Mouse (Mus musculus) CH12.LX (cell line): ENCODE results near the gene Lmbrd2. TPM values are rescaled to one million over a fixed set of nuclear protein-coding genes. Genes with fewer than 3 reads are reported as not detected.

Source experiments
- DNase-seq: peaks from one replicate; pipeline ENCODE4 v3.0.0-alpha.2; 2013; ENCODE audit errors: extremely low read depth
- H3K27ac ChIP-seq: 2 replicates; pipeline ENCODE4 v1.5.1; 2012; ENCODE audit warnings: low read depth, mild to moderate bottlenecking, control low read depth, moderate library complexity; ENCODE audit not compliant: insufficient read depth
- H3K27me3 ChIP-seq: replicated peaks from 2 replicates; pipeline ENCODE3; 2012; ENCODE audit warnings: inconsistent platforms
- H3K36me3 ChIP-seq, 2 experiments: replicated peaks in 1 of 2; 2 replicates each; pipeline versions ENCODE3 to v1.6.1; 2012; ENCODE audit warnings: inconsistent platforms in 1 of 2, low read length in 1 of 2, mild to moderate bottlenecking in 1 of 2, mixed read lengths in 1 of 2, moderate library complexity in 1 of 2; ENCODE audit not compliant: control insufficient read depth in 1 of 2, insufficient read depth in 1 of 2
- H3K4me1 ChIP-seq, 2 experiments: 2 replicates each; pipeline ENCODE4 v1.6.1; 2012; ENCODE audit warnings: inconsistent platforms in 1 of 2, moderate library complexity in 1 of 2; ENCODE audit not compliant: insufficient read depth in 2 of 2, control insufficient read depth in 1 of 2
- H3K4me2 ChIP-seq: 2 replicates; pipeline ENCODE4 v1.6.1; 2012; ENCODE audit warnings: low read depth, mild to moderate bottlenecking, control low read depth; ENCODE audit not compliant: poor library complexity, insufficient read depth, severe bottlenecking
- H3K4me3 ChIP-seq, 3 experiments: fragments of 150-350 bp in 1 of 3; sonication (generic) in 1 of 3; replicated peaks in 1 of 3; 2 replicates each; pipeline versions ENCODE3 to v1.5.1; 2011 to 2012; ENCODE audit warnings: low read depth in 2 of 3, low read length in 2 of 3, mild to moderate bottlenecking in 2 of 3, moderate library complexity in 2 of 3, control low read depth in 1 of 3, improper control_type of control experiment in 1 of 3, inconsistent platforms in 1 of 3, mixed read lengths in 1 of 3; ENCODE audit not compliant: poor library complexity in 1 of 3
- H3K79me2 ChIP-seq: replicated peaks from 2 replicates; pipeline ENCODE4 v1.6.1; 2012; ENCODE audit warnings: mild to moderate bottlenecking, moderate library complexity; ENCODE audit not compliant: control insufficient read depth, poor library complexity, insufficient read depth, severe bottlenecking; ENCODE audit errors: extremely low read depth
- H3K9ac ChIP-seq: 2 replicates; pipeline ENCODE4 v1.6.1; 2012; ENCODE audit warnings: low read depth, mild to moderate bottlenecking, control low read depth, moderate library complexity; ENCODE audit not compliant: insufficient read depth
- H3K9me3 ChIP-seq: replicated peaks from 2 replicates; pipeline ENCODE3; 2012; ENCODE audit warnings: low read length, inconsistent platforms, mixed read lengths
- CHD2 ChIP-seq: IDR thresholded peaks from 2 replicates; pipeline ENCODE4 v1.6.1; 2011; ENCODE audit warnings: low read length, improper control_type of control experiment
- ELF1 ChIP-seq: IDR thresholded peaks from 2 replicates; pipeline ENCODE4 v1.6.1; 2014; ENCODE audit warnings: low read depth, mild to moderate bottlenecking, inconsistent platforms, low read length, improper control_type of control experiment
- EP300 ChIP-seq: IDR thresholded peaks from 2 replicates; pipeline ENCODE4 v1.6.1; 2011; ENCODE audit warnings: low read length, improper control_type of control experiment
- IRF4 ChIP-seq: IDR thresholded peaks from 2 replicates; pipeline ENCODE4 v1.6.1; 2014; ENCODE audit warnings: low read depth, mild to moderate bottlenecking, inconsistent platforms, low read length, improper control_type of control experiment
- JUND ChIP-seq: conservative IDR thresholded peaks from 2 replicates; pipeline ENCODE4 v1.6.1; 2011; ENCODE audit warnings: low read depth, low read length, improper control_type of control experiment
- MAFK ChIP-seq: IDR thresholded peaks from 2 replicates; pipeline ENCODE4 v1.6.1; 2011; ENCODE audit warnings: low read length, improper control_type of control experiment; ENCODE audit not compliant: insufficient replicate concordance
- MAX ChIP-seq: IDR thresholded peaks from 2 replicates; pipeline ENCODE4 v1.6.1; 2011; ENCODE audit warnings: low read length, improper control_type of control experiment
- MXI1 ChIP-seq: IDR thresholded peaks from 2 replicates; pipeline ENCODE4 v1.6.1; 2011; ENCODE audit warnings: mild to moderate bottlenecking, low read depth, low read length, improper control_type of control experiment
- NRF1 ChIP-seq: IDR thresholded peaks from 2 replicates; pipeline ENCODE4 v1.6.1; 2014; ENCODE audit warnings: low read depth, mild to moderate bottlenecking, inconsistent platforms, low read length, improper control_type of control experiment, moderate library complexity
- PAX5 ChIP-seq: IDR thresholded peaks from 2 replicates; pipeline ENCODE4 v1.6.1; 2012; ENCODE audit warnings: low read length, inconsistent platforms, mixed read lengths
- POLR2AphosphoS2 ChIP-seq: IDR thresholded peaks from 2 replicates; pipeline ENCODE4 v1.6.1; 2011; ENCODE audit warnings: low read depth, low read length, improper control_type of control experiment
- RCOR1 ChIP-seq: conservative IDR thresholded peaks from 2 replicates; pipeline ENCODE4 v1.6.1; 2012; ENCODE audit warnings: low read depth, mild to moderate bottlenecking, inconsistent platforms, low read length, improper control_type of control experiment
- SIN3A ChIP-seq: IDR thresholded peaks from 2 replicates; pipeline ENCODE4 v1.6.1; 2012; ENCODE audit warnings: low read length, improper control_type of control experiment, inconsistent platforms
- TBP ChIP-seq: conservative IDR thresholded peaks from 2 replicates; pipeline ENCODE4 v1.6.1; 2011; ENCODE audit warnings: low read depth, low read length, improper control_type of control experiment
- UBTF ChIP-seq: IDR thresholded peaks from 2 replicates; pipeline ENCODE4 v1.6.1; 2012; ENCODE audit warnings: low read depth, mild to moderate bottlenecking, inconsistent platforms, low read length, improper control_type of control experiment, moderate library complexity
- USF1 ChIP-seq: IDR thresholded peaks from 2 replicates; pipeline ENCODE4 v1.6.1; 2014; ENCODE audit warnings: low read depth, mild to moderate bottlenecking, inconsistent platforms, low read length, improper control_type of control experiment
- USF2 ChIP-seq: conservative IDR thresholded peaks from 2 replicates; pipeline ENCODE4 v1.6.1; 2011; ENCODE audit warnings: low read depth, low read length, improper control_type of control experiment
- ZC3H11A ChIP-seq: IDR thresholded peaks from 2 replicates; pipeline ENCODE4 v1.6.1; 2012; ENCODE audit warnings: low read depth, mild to moderate bottlenecking, inconsistent platforms, low read length, improper control_type of control experiment
- ZKSCAN1 ChIP-seq: IDR thresholded peaks from 2 replicates; pipeline ENCODE4 v1.6.1; 2012; ENCODE audit warnings: low read depth, inconsistent platforms, low read length, improper control_type of control experiment, borderline replicate concordance
- dilution Hi-C: fragments of 300-500 bp; cut with MboI; formaldehyde crosslinking; loops from 2 replicates; pipeline ENCODE4 v1.14.3; 2020; ENCODE audit warnings: low sequenced_read_pairs; ENCODE audit not compliant: extremely low pct_unique_long_range_greater_than_20kb, extremely low pct_ligation_motif_present
- in situ Hi-C: fragments of 300-500 bp; cut with MboI; formaldehyde crosslinking; loops from 3 replicates; pipeline ENCODE4 v1.14.3; 2019; ENCODE audit warnings: low sequenced_read_pairs, low pct_ligation_motif_present, low pct_unique_long_range_greater_than_20kb, mixed read lengths
- polyA plus RNA-seq: library from polyadenylated mRNA; unstranded; fragments of >175 nt; gene quantifications from 2 replicates; pipeline ENCODE4 v1.2.1, GENCODE M21; 2012; ENCODE audit warnings: low read depth; ENCODE audit not compliant: insufficient read length
- total RNA-seq, 2 experiments: library from RNA; depleted of rRNA; stranded (reverse); fragments of 300-350 nt in 1 of 2; fragments of >200 nt in 1 of 2; gene quantifications; 2 replicates each; pipeline ENCODE4 v1.2.3; 2012 to 2014

Lmbrd2 gene
- total and polyA plus RNA-seq, 3 experiments: 7.9 to 9.7 (median 9.1) TPM

GRCm38 (mm10) chr15:9096865-9097264, 43.5 kb upstream of the Lmbrd2 start:
- Histone ChIP-seq H3K79me2 (no peaks in the 10 kb centered on the region), H3K4me2 (no peak overlapping the region), H3K27ac (no peak overlapping the region), H3K36me3 (peaks cover 22 to 77% of the 10 kb centered on the region in 2 experiments), H3K27me3 (no peaks in the 10 kb centered on the region), H3K9me3 (no peaks in the 10 kb centered on the region), H3K4me3 (no peak overlapping the region), H3K9ac (no peak overlapping the region), H3K4me1 (peaks cover 0 to 10% of the 10 kb centered on the region in 2 experiments; a peak in 2 of 4 replicates)
- DNase-seq: no peak
- in situ Hi-C loops (no loop called here), dilution Hi-C loops (no loop called here)
- TF ChIP-seq IRF4 (no peak), ZKSCAN1 (no peak), TBP (no peak), RCOR1 (no peak), POLR2AphosphoS2 (no peak), ELF1 (no peak), MAFK (no peak), USF2 (no peak), SIN3A (no peak), MXI1 (no peak), USF1 (no peak), ZC3H11A (no peak), PAX5 (no peak), MAX (no peak), NRF1 (no peak), JUND (no peak), CHD2 (no peak), EP300 (no peak)

GRCm38 (mm10) chr15:9100446-9101077, 39.8 kb upstream of the Lmbrd2 start:
- H3K4me1 ChIP-seq: peaks cover 0 to 10% of the 10 kb centered on the region in 2 experiments; a peak in 2 of 4 replicates
- peaks cover 11 to 81% of the 10 kb centered on the region in 2 experiments for H3K36me3 ChIP-seq
- no peaks in the 10 kb centered on the region for H3K27me3 ChIP-seq

More at GRCm38 (mm10) chr15:9100446-9101077, 39.8 kb upstream of the Lmbrd2 start:
- Histone ChIP-seq H3K9me3 (no peaks in the 10 kb centered on the region), H3K27ac (no peak overlapping the region), H3K4me3 (no peak overlapping the region), H3K4me2 (no peak overlapping the region), H3K9ac (no peak overlapping the region), H3K79me2 (no peaks in the 10 kb centered on the region)
- in situ Hi-C loops (no loop called here), dilution Hi-C loops (no loop called here)
- DNase-seq: no peak
- TF ChIP-seq UBTF: no peak
